Mouse (Mus musculus): ENCODE data around the gene Zfp420.

GRCm38 (mm10) chr7:29844616-29845015 is 15.2 kb upstream of the Zfp420 start:
- no peak for TF ChIP-seq POLR2A (IDR thresholded peaks at IDR 0.05; ENCODE audit: control insufficient read depth, low read depth, low read length)
- TF ChIP-seq CTCF (IDR thresholded peaks at IDR 0.05; ENCODE audit: control insufficient read depth, insufficient read depth, insufficient replicate concordance, low read depth, low read length), result no peak

All from testis, adult 2 months (tissue).